Mouse (Mus musculus) CD4-positive, CD25-positive, alpha-beta regulatory T cell, adult 2 months (primary cell): ENCODE data around the gene Zfp609.

Source experiments
- DNase-seq: peaks from one replicate; pipeline ENCODE4 v3.0.0-alpha.2; 2012; ENCODE audit warnings: low read depth, low spot score

Gene Zfp609

DNA sequence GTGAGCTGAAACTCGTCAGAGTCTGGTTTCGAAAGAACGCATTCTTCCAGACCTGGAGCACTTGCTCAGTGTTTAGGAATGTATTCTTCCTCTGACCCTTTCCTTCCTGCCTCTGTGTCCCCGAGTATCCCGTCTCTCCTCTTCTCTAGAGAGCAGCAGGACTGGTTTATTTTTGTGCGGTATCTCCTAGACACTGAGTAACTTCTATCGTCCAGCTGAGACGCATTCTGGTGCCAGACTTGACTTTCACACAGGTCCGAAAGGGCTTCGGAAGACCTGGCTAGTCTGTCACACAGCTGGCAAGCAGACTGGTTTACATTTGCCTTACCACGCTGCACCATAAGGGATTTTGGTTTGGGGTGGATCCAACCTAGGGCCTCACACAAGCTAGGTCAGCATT, 154.4 kb downstream of the Zfp609 start:
- DNase-seq: no peak

DNA sequence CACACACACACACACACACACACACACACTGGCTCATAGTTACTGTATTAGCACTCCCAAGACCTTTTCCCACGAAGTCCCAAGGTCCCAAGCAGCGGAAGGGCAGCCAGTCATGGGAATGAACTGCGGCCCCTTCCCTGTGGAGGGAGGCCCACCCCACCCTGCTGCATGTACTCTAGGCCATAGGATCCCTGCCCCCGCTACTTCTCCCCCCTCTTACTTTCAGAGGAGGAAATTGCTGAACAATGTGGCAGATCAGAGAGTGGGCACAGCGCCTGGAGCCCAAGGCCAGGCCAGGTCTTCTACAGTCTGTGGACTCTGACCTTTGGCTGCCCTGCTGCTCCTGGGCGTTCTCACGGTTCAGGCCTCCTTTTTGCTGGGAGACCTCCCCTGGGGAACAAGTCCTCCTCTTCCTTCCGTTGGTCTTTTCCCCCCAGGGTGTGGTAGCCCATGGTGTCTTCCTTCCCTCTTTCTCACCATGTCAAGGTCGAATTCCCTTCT, 155.9 kb downstream of the Zfp609 start:
- no peak for DNase-seq

- DNase-seq: no peak
Observed at GRCm38 (mm10) chr9:65667701-65668100, 159.7 kb downstream of the Zfp609 start, which contains the start of gene Oaz2. Gene Oaz2, plus strand, starts transcription at chr9:65668001.

GRCm38 (mm10) chr9:65666042-65666441, 161.3 kb downstream of the Zfp609 start:
- peak; percentile 74 for DNase-seq

GRCm38 (mm10) chr9:65664163-65664562, 163.2 kb downstream of the Zfp609 start:
- peak; percentile 74 for DNase-seq

DNA sequence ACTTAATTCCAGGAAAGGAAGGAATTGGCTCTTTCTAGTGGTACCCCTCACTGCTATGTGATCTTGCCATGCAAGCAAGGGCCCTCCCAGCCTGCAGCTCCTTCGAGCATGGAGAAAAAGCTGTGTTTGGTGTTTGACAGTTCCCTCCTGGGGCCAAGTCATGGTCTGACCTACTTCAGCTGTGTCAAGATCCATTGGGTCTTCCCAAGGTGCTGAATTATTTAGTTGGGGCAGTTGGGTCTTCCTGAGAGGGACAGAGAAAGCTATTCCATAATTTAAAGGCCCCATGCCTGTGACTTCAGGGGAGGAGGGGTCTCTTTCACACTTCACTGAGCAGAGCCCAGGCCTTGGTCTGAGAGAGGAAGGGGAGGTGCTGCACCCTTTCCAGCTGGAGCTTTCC, 165.9 kb downstream of the Zfp609 start:
- DNase-seq: no peak

GRCm38 (mm10) chr9:65661029-65661428, 166.3 kb downstream of the Zfp609 start:
- no peak for DNase-seq

GRCm38 (mm10) chr9:65657218-65657617, 170.1 kb downstream of the Zfp609 start:
- no peak for DNase-seq

GRCm38 (mm10) chr9:65655540-65655939, 171.8 kb downstream of the Zfp609 start:
- DNase-seq: no peak

DNA sequence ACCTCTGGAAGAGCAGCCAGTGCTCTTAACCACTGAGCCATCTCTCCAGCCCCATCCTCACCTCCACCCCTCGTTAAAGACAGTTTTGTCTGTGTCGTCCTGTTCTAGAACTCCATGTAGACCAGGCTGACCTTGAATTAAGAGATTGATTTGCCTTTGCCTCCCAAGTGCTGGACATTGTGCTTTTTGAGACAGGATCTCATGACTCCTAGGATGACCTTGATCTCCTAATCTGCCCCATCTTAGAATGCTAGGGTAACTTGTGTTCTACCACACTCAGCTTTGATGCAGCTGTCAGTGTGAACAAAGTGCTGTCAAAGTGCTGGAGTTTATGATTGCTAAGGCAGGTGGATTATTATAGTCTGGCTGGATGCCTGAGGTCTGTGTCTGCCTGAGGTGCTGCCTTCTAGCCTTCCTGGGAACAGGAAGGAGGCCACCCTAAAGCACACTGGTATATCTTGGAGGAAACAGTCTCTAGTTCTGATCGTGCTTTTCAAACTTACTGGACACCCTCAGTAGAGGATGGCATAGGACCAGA, 172.6 kb downstream of the Zfp609 start:
- no peak for DNase-seq

DNA sequence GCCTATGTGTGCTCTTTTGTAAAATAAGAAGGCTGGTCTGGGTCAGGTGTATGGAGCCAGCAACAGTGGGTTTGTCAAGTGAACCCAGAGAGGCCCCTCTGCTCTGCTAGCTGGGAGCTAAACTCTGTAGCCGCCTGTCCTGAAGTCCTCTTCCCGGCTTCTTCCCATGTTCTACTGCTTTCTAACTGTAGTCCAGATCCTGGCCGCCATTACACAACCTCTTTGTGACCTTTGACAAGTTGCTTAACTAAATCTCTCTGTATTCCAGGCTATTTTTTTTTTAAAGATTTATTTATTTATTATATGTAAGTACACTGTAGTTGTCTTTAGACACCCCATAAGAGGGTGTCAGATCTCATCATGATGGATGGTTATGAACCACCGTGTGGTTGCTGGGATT, 173.6 kb downstream of the Zfp609 start:
- DNase-seq: no peak

GRCm38 (mm10) chr9:65651957-65652356, 175.4 kb downstream of the Zfp609 start:
- peak; percentile 10 for DNase-seq

DNA sequence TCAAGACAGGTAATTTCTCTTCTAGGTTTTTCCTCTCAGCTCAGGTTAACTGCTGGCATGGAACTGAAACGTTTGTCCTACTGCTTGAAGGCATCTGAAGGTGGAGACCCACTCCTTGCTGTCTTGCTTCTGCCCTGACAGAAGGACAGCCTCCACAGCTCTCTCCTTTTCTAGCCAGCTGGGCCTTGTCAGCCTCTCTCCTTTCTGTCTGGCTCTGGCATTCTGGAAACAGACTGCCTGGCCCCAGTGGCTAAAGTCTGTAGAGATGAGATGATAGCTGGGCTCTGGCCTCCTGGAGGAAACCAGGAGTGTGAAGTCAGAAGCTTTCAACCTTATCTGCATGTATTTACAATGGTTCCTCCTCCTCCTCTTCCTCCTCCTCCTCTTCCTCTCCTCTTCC, 177.4 kb downstream of the Zfp609 start:
- no peak for DNase-seq

DNA sequence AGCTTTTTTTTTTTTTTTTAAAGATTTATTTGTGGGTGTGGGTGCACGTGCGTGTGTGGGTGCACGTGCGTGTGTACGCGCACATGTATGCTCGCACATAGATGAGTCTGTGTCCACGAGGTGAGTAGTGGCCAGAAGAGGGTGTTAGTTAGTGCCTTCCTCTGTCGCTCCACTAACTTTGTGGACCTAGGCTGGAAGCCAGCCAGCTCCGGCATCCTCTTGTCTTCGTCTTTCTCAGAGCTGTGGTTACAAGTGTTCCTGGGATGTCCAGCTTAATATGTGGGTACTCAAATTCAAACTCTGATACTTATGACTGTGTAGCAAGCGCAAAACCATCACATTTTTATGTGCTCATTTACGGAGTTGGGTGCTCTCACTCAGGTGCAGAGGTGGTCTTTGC, 178.6 kb downstream of the Zfp609 start:
- no peak for DNase-seq

DNA sequence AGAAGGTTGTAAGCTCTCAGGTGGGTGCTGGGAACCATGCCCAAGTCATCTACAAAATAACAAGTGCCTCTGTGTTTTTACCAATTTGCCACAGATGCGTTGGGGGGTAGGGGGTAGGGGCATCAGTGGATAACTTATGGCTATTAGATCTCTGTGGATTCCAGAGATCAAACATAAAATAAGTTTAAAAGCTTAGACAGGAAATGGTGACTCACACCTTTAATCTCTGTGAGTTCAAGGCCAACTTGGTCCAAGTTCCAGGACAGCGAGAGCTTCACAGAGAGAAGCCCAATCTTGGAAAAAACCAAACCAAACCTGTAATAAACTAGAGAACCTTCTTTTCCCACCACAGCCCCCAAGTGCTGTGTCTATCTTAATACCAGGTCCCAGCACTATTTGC, 180.6 kb downstream of the Zfp609 start:
- no peak for DNase-seq

GRCm38 (mm10) chr9:65645984-65646383, 181.4 kb downstream of the Zfp609 start:
- DNase-seq: no peak

GRCm38 (mm10) chr9:65644960-65645359, 182.4 kb downstream of the Zfp609 start:
- DNase-seq: no peak

- DNase-seq: no peak
Observed at GRCm38 (mm10) chr9:65642546-65642945, 184.8 kb downstream of the Zfp609 start.
